Mouse (Mus musculus) retina, embryonic 14.5 days (tissue): ENCODE measurements around the gene Pabpc5.
A peak's percentile ranks its signal among the peaks of the same experiment; 100 is the strongest.

Source experiments
- DNase-seq: peaks from one replicate; pipeline ENCODE4 v3.0.0-alpha.2; 2015; ENCODE audit warnings: low spot score

Pabpc5 gene

DNA sequence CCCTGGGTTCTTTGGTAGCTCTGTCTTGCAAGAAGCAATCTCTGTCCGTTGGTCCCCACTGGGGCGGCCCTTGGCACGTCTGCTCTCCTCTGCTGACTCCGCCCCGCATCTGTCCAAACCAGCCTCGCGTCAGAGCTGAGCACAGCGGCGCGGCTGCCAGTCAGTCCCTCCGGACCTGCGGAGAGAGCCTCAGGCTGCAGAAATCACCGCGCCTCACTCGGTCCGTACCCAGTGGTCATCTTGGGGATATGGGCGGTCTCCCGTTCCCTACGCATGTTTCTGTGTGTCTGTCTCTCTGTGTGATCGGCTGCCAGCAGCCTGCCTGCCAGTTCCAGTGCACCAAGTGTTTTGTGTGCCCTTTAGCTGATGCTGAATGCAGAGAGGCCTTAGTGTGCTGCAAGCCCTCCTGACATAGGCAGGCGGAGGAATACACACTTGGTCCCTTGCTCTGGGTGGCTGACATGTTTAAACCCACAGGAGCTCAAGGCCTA, at the start of gene Pabpc5:
Pabpc5 (plus strand) TSS at position 116 of the 491 bp plus-strand sequence.
- peak; percentile 69 for DNase-seq

DNA sequence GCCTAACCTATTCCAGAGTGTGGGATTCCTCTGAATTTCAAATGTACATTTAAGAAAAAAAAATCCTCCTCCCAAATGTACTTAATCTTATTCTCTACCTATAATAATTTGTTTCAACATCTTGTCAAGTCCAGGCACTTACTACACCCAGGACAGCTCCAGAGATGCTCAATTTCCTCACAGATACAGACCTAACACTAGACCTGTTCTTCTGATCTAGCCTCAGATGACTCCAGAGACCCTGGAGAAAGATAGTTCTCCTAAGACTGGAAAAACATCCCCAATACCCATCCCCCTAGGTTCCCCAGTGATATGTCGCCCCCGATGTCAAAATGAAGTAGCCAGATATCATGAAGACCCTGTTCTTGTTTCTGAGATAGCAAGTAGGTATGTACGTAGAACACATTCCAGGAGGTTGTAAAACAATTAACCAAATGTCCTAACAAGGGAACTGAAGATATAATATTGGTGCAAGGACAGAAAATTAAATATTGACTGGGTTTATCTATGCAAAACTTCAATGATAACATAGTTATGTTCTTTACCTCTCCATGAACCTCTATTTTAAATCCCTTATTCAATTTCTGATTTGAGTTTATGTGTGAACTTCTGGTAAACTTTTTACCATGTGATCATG, 39.9 kb upstream of the Pabpc5 start:
- DNase-seq, result no peak

DNA sequence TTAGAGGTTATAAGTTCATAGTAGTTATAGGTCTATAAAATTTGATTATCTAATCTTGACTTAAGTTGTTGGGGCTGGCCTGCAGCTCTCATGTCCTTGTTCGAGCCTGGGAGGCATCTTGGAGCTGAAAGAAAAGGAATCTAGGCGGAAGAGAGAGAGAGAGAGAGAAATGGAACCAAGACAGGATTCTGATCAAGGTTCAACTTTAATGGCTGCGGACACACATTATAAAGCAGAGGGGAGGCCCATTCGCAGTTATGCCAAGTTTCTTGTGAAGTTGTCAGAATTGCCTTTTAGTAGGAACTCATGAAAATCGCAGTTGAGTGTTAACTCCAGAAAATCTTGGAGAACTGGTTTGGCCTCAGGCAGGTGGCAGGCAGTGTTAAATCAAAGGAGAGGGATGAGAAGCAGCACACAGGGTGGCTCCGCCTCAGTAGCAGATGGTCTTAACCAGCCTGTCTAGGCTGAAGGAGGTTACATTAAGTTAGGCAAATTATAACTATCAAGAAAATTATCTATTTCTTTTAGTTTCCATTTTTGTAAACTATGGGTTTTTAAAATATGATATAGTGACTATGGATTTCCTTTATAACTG, 38.6 kb upstream of the Pabpc5 start:
- no peak for DNase-seq

DNA sequence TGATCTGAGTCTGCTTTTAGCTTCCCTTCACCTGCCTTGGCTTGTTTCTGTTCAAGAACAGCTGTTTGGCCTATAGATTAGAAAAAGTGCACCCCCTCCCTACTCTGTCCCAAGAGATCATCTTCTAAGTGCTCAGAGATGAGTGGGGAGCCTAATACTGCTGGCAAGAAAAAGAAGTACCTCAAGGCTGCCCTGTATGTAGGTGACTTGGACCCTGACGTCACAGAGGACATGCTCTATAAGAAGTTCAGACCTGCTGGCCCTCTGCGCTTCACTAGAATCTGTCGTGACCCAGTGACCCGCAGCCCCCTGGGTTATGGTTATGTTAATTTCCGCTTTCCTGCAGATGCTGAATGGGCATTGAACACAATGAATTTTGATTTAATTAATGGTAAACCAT, 856 bp downstream of the Pabpc5 start:
- DNase-seq, result peak; percentile 16
